Mouse (Mus musculus) MEL (cell line): ENCODE data around the gene Fanci. TPM values are rescaled to one million over a fixed set of nuclear protein-coding genes. Genes with fewer than 3 reads are reported as not detected.

Source experiments
- DNase-seq: peaks from one replicate; pipeline ENCODE4 v3.0.0; 2011; ENCODE audit warnings: low read depth, low spot score
- H3K27ac ChIP-seq: 2 replicates; pipeline ENCODE4 v1.5.1; 2012; ENCODE audit warnings: low read depth, mild to moderate bottlenecking, control low read depth, low read length, moderate library complexity; ENCODE audit not compliant: control insufficient read depth
- H3K27me3 ChIP-seq, 2 experiments: fragments of 150-350 bp in 1 of 2; sonication (generic) in 1 of 2; 2 replicates each; pipeline ENCODE4 v1.6.1; 2012; ENCODE audit warnings: low read length in 2 of 2, mild to moderate bottlenecking in 2 of 2, improper control_type of control experiment in 1 of 2, moderate library complexity in 1 of 2; ENCODE audit not compliant: insufficient read depth in 2 of 2, control insufficient read depth in 1 of 2
- H3K36me3 ChIP-seq, 2 experiments: 2 replicates each; pipeline ENCODE4 v1.6.1; 2012 to 2014; ENCODE audit warnings: low read length in 2 of 2, improper control_type of control experiment in 1 of 2, inconsistent platforms in 1 of 2, mild to moderate bottlenecking in 1 of 2; ENCODE audit not compliant: insufficient read depth in 2 of 2, control insufficient read depth in 1 of 2
- H3K4me1 ChIP-seq, 2 experiments: fragments of 150-350 bp in 1 of 2; sonication (generic) in 1 of 2; 2 replicates each; pipeline ENCODE4 v1.6.1; 2012; ENCODE audit warnings: low read length in 2 of 2, improper control_type of control experiment in 1 of 2, mild to moderate bottlenecking in 1 of 2; ENCODE audit not compliant: insufficient read depth in 2 of 2, control insufficient read depth in 1 of 2
- H3K4me3 ChIP-seq, 2 experiments: fragments of 150-350 bp in 1 of 2; sonication (generic) in 1 of 2; 2 replicates each; pipeline ENCODE4 v1.5.1; 2012; ENCODE audit warnings: low read depth in 2 of 2, low read length in 2 of 2, mild to moderate bottlenecking in 2 of 2, moderate library complexity in 2 of 2, control low read depth in 1 of 2, improper control_type of control experiment in 1 of 2; ENCODE audit not compliant: control insufficient read depth in 1 of 2, insufficient read depth in 1 of 2
- H3K79me2 ChIP-seq: 2 replicates; pipeline ENCODE4 v1.6.1; 2012; ENCODE audit warnings: mild to moderate bottlenecking, low read length, moderate library complexity; ENCODE audit not compliant: control insufficient read depth, poor library complexity, insufficient read depth
- H3K9ac ChIP-seq: 2 replicates; pipeline ENCODE4 v1.6.1; 2012; ENCODE audit warnings: low read depth, mild to moderate bottlenecking, control low read depth, low read length, moderate library complexity; ENCODE audit not compliant: control insufficient read depth, poor library complexity, severe bottlenecking
- H3K9me3 ChIP-seq: fragments of 150-350 bp; sonication (generic); replicated peaks from 2 replicates; pipeline ENCODE4 v1.6.1; 2012; ENCODE audit warnings: mild to moderate bottlenecking, low read length, improper control_type of control experiment, moderate library complexity; ENCODE audit not compliant: insufficient read depth
- CHD2 ChIP-seq: IDR thresholded peaks from 2 replicates; pipeline ENCODE4 v1.6.1; 2011; ENCODE audit warnings: low read length, improper control_type of control experiment
- EP300 ChIP-seq, 2 experiments: IDR thresholded peaks; 2 replicates each; pipeline ENCODE4 v1.6.1; 2011; ENCODE audit warnings: improper control_type of control experiment in 2 of 2, low read length in 2 of 2, low read depth in 1 of 2, mild to moderate bottlenecking in 1 of 2
- HCFC1 ChIP-seq: IDR thresholded peaks from 2 replicates; pipeline ENCODE4 v1.6.1; 2012; ENCODE audit warnings: low read depth, mild to moderate bottlenecking, inconsistent platforms, low read length, improper control_type of control experiment, moderate library complexity
- MXI1 ChIP-seq: IDR thresholded peaks from 2 replicates; pipeline ENCODE4 v1.6.1; 2011; ENCODE audit warnings: mild to moderate bottlenecking, low read depth, low read length, improper control_type of control experiment
- MYB ChIP-seq: IDR thresholded peaks from 2 replicates; pipeline ENCODE4 v1.6.1; 2011; ENCODE audit warnings: mild to moderate bottlenecking, low read depth, low read length, improper control_type of control experiment
- POLR2AphosphoS5 ChIP-seq: IDR thresholded peaks from 2 replicates; pipeline ENCODE4 v1.6.1; 2012; ENCODE audit warnings: low read depth, borderline replicate concordance, mild to moderate bottlenecking, inconsistent platforms, low read length, moderate library complexity, mixed read lengths
- RCOR1 ChIP-seq: IDR thresholded peaks from 2 replicates; pipeline ENCODE4 v1.6.1; 2012; ENCODE audit warnings: low read depth, mild to moderate bottlenecking, inconsistent platforms, low read length, improper control_type of control experiment
- SMC3 ChIP-seq: IDR thresholded peaks from 2 replicates; pipeline ENCODE4 v1.6.1; 2011; ENCODE audit warnings: low read depth, low read length, improper control_type of control experiment
- TBP ChIP-seq: IDR thresholded peaks from 2 replicates; pipeline ENCODE4 v1.8.0; 2011; ENCODE audit warnings: low read depth, low read length, improper control_type of control experiment
- TCF12 ChIP-seq: IDR thresholded peaks from 2 replicates; pipeline ENCODE4 v1.6.1; 2014; ENCODE audit warnings: low read depth, mild to moderate bottlenecking, inconsistent platforms, low read length, improper control_type of control experiment, moderate library complexity
- USF1 ChIP-seq: IDR thresholded peaks from 2 replicates; pipeline ENCODE4 v1.6.1; 2014; ENCODE audit warnings: low read depth, mild to moderate bottlenecking, inconsistent platforms, low read length, improper control_type of control experiment, moderate library complexity
- USF2 ChIP-seq, 2 experiments: IDR thresholded peaks; 2 replicates each; pipeline ENCODE4 v1.6.1; 2011 to 2012; ENCODE audit warnings: improper control_type of control experiment in 2 of 2, low read length in 2 of 2, borderline replicate concordance in 1 of 2, inconsistent platforms in 1 of 2, low read depth in 1 of 2, mild to moderate bottlenecking in 1 of 2; ENCODE audit not compliant: insufficient read depth in 1 of 2
- ZKSCAN1 ChIP-seq: IDR thresholded peaks from 2 replicates; pipeline ENCODE4 v1.6.1; 2012; ENCODE audit warnings: low read depth, mild to moderate bottlenecking, inconsistent platforms, low read length, improper control_type of control experiment, moderate library complexity
- ZNF384 ChIP-seq: IDR thresholded peaks from 2 replicates; pipeline ENCODE4 v1.6.1; 2012; ENCODE audit warnings: low read depth, mild to moderate bottlenecking, inconsistent platforms, low read length, improper control_type of control experiment
- polyA plus RNA-seq, 2 experiments: library from polyadenylated mRNA; stranded (reverse) in 1 of 2; unstranded in 1 of 2; fragments of >175 nt in 1 of 2; fragments of >200 nt in 1 of 2; gene quantifications; 2 replicates each; pipeline versions ENCODE4 v1.2.1 to v1.2.4; 2012; ENCODE audit warnings: low replicate concordance in 2 of 2, low read depth in 1 of 2; ENCODE audit not compliant: insufficient read length in 2 of 2, insufficient read depth in 1 of 2, missing spikeins in 1 of 2
- total RNA-seq: library from RNA; depleted of rRNA; stranded (reverse); fragments of 300-350 nt; gene quantifications from 2 replicates; pipeline ENCODE4 v1.2.3, GENCODE M21; 2012

Gene Fanci
- total and polyA plus RNA-seq, 3 experiments = 8.4 to 9.0 TPM; not detected in 1

DNA sequence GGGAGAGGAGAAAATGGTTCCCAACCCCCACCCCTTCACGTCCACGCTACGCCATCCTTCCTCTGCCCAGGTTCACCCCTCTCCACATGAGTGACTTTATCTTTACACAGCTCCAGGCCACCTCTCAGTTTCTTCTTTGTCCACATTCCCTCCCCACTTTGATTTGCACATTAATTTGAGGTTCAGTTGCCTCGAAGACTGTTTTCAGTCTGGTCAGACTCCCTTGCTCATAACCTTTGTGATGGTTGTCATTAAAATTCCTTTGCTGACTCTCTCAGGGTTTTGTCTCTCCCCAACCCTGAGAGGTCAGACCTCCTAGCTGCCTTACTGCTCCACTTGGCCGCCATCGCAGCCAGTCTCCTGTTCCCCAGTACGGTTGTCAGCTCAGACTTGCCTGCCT lies 2.9 kb downstream of the Fanci start:
- Histone ChIP-seq H3K27ac (no peak overlapping the region), H3K9ac (no peak overlapping the region), H3K4me3 (no peak overlapping the region), H3K79me2 (peaks cover 3% of the 10 kb centered on the region; the same call in 1 of the 2 replicates), H3K9me3 (no peaks in the 10 kb centered on the region), H3K36me3 (peaks cover 0 to 8% of the 10 kb centered on the region in 2 experiments; a peak in 2 of 4 replicates), H3K27me3 (no peaks in the 10 kb centered on the region), H3K4me1 (peaks cover 0 to 5% of the 10 kb centered on the region in 2 experiments; a peak in 2 of 4 replicates)
- no peak for TF ChIP-seq CHD2
- no peak for TF ChIP-seq POLR2AphosphoS5
- TF ChIP-seq ZNF384 = no peak
- no peak for TF ChIP-seq RCOR1
- no peak for TF ChIP-seq EP300 (IDR thresholded peaks at IDR 0.05; ENCODE audit: low read depth in 1 of 2, low read length in 2 of 2)
- no peak for TF ChIP-seq MXI1
- no peak for TF ChIP-seq USF1
- TF ChIP-seq TBP = no peak
- TF ChIP-seq MYB = no peak
- no peak for TF ChIP-seq TCF12
- no peak for TF ChIP-seq HCFC1
- DNase-seq = no peak

DNA sequence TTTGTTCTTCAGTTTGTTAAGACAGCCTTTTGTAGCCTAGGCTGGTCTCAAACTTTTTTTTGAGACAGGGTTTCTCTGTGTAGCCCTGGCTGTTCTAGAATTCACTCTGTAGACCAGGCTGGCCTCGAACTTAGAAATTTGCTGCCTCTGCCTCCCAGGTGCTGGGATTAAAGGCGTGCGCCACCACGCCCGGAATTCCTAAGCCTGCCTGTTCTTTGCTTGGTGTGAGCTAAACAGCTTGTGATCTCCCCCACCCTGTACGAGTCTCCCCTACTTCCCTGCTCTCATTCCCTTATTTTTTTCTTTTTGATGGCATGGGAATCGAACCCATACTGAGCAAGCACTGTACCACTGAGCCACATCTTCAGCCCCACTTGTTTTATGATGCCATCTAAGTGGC lies 3.5 kb downstream of the Fanci start:
- no peaks in the 10 kb centered on the region for H3K9me3 ChIP-seq
- no peak overlapping the region for H3K4me3 ChIP-seq
- no peaks in the 10 kb centered on the region for H3K27me3 ChIP-seq
- no peak for DNase-seq
- H3K9ac ChIP-seq = no peak overlapping the region
- peaks cover 0 to 5% of the 10 kb centered on the region in 2 experiments; a peak in 2 of 4 replicates for H3K4me1 ChIP-seq
- TF ChIP-seq USF1 = no peak
- no peak for TF ChIP-seq SMC3
- no peak for TF ChIP-seq HCFC1
- H3K36me3 ChIP-seq = peaks cover 0 to 8% of the 10 kb centered on the region in 2 experiments; a peak in 2 of 4 replicates
- H3K27ac ChIP-seq = no peak overlapping the region
- H3K79me2 ChIP-seq = peaks cover 3% of the 10 kb centered on the region; the same call in 1 of the 2 replicates

DNA sequence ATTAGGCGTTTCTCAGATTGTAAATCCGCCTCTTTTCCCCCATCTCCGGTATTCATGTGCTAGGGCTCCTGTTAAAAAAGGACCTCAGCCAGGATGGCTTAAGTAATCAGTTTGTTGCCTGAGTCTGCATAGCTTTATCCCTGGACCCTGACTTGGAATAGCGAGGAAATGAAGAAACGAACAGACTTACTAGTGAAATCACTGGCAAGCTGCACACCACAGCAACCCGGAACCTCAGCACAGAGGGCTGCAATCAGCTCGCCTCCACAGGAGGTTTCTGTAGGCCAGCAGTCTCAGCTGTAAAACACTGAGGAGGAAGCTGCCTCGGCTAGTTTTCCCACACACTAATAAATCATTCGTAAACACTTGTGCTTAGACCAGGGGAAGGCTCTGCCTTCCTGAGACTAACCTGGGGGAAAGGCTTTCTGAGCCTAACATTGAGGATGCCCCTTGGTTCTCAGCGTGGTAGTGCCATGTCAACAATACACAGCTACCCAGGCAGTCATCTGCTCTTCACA lies 5.8 kb downstream of the Fanci start:
- peaks cover under 1% of the 10 kb centered on the region; the same call in 1 of the 2 replicates for H3K79me2 ChIP-seq
- no peak overlapping the region for H3K27ac ChIP-seq

More for the DNA sequence above, 5.8 kb downstream of the Fanci start:
- Histone ChIP-seq H3K4me1 (peaks cover 0 to 5% of the 10 kb centered on the region in 2 experiments; a peak in 2 of 4 replicates), H3K4me3 (no peak overlapping the region), H3K9me3 (no peaks in the 10 kb centered on the region), H3K27me3 (no peaks in the 10 kb centered on the region), H3K36me3 (peaks cover 0 to 6% of the 10 kb centered on the region in 2 experiments; a peak in 1 of 4 replicates), H3K9ac (no peak overlapping the region)
- no peak for TF ChIP-seq USF2 (IDR thresholded peaks at IDR 0.05; ENCODE audit: borderline replicate concordance in 1 of 2, insufficient read depth in 1 of 2, low read depth in 1 of 2, low read length in 2 of 2)
- no peak for TF ChIP-seq POLR2AphosphoS5
- TF ChIP-seq HCFC1 = no peak
- no peak for TF ChIP-seq USF1
- TF ChIP-seq ZKSCAN1 = no peak
- TF ChIP-seq RCOR1 = no peak
- TF ChIP-seq ZNF384 = no peak
- DNase-seq = no peak
